Mouse (Mus musculus): ENCODE measurements around the gene Banf1.

Gene Banf1

GRCm38 (mm10) chr19:5390416-5390815, 23.4 kb upstream of the Banf1 start:
- POLR2A ChIA-PET, result interaction anchor here (0.6 to 4.8 kb wide), 24 partner anchors 10 to 302 kb away, joined by 3 to 48 read pairs (median 4); partner anchors contain the start of genes Banf1 (in 3 of the 4), Eif1ad (in 3 of the 4), Drap1 (in 2 of the 4) and Mus81 (in 2 of the 4)

DNA sequence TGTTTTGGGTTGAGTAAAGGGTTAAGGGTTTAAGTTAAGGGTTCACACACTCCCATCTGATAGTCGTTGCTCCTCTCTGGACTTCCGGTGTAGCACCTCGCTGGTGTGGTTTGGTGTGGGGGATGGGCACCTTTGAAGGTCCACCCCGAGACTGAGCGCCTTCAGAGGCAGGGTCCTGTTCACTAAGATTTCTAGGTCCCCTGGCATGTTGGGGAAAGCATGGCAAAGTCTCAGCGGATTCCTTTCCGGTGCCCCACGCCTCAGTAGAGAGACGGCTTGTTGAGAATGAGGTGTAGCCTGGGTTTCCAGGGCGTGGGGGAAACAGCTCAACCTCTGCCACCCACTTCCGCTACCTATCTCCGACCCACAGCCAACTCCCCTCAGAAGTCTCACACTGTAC, 22.7 kb upstream of the Banf1 start:
- CTCF ChIA-PET, result interaction anchor here in 3 of 4 experiments (0.8 to 2.8 kb wide), 7 partner anchors 10 to 98 kb away, joined by 3 to 20 read pairs (median 4); partner anchors contain the start of gene Mus81 (in 1 of the 3)
- POLR2A ChIA-PET, result interaction anchor here in 3 of 4 experiments (0.6 to 5.0 kb wide), 20 partner anchors 11 to 301 kb away, joined by 3 to 48 read pairs (median 6); partner anchors contain the start of genes Drap1 (in 3 of the 3), AI837181 (in 2 of the 3), Banf1 (in 2 of the 3) and Eif1ad (in 2 of the 3)

More at GRCm38 (mm10) chr19:5390416-5390815, 23.4 kb upstream of the Banf1 start:
- CTCF ChIA-PET, result interaction anchor here in 3 of 4 experiments (0.7 to 2.8 kb wide), 7 partner anchors 10 to 251 kb away, joined by 3 to 20 read pairs (median 4); partner anchors contain the start of gene Mus81 (in 1 of the 3)

- ChIA-PET CTCF (interaction anchor here in 3 of 4 experiments (0.5 to 2.8 kb wide), 9 partner anchors 12 to 372 kb away, joined by 3 to 20 read pairs (median 5); partner anchors contain the start of genes Banf1 (in 1 of the 3) and Eif1ad (in 1 of the 3)), POLR2A (interaction anchor here (0.5 to 5.0 kb wide), 61 partner anchors 9 to 519 kb away, joined by 3 to 48 read pairs (median 4); partner anchors contain the start of genes Banf1 (in 3 of the 4), Drap1 (in 3 of the 4), Eif1ad (in 3 of the 4) and Mus81 (in 3 of the 4))
Measured at GRCm38 (mm10) chr19:5388588-5389242, 21.7 kb upstream of the Banf1 start, which contains the start of gene Sart1. Sart1 (minus strand) TSS chr19:5388703.

DNA sequence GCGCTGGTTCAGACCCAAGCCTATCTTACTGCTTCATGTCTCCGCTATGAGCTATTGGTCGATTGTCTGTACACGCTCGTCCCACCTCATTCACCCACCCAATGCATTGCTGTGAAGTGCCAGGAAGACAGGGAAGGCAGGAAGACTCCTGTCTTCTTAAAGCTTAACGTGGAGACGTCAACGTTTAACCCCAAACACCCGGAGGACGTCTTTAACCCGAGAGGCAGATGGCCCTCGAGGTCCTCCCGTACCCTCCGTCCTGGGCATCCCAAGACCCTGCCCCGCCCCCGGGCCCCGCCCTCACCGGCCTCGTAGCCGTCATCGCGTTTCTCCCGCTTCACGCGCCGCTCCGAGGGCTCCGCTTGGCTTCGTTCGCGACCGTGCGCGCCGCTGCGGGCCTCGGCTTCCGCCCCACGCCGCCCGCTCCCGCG, 21.1 kb upstream of the Banf1 start:
- ChIA-PET CTCF (interaction anchor here in 3 of 4 experiments (0.5 to 2.8 kb wide), 9 partner anchors 11 to 372 kb away, joined by 3 to 20 read pairs (median 3); partner anchors contain the start of genes Banf1 (in 1 of the 3) and Eif1ad (in 1 of the 3)), POLR2A (interaction anchor here (0.6 to 5.0 kb wide), 53 partner anchors 8 to 458 kb away, joined by 3 to 48 read pairs (median 4); partner anchors contain the start of genes Drap1 (in 4 of the 4), Banf1 (in 3 of the 4), Eif1ad (in 3 of the 4) and Sf3b2 (in 3 of the 4))

GRCm38 (mm10) chr19:5384715-5385114, 17.7 kb upstream of the Banf1 start:
- ChIA-PET CTCF (interaction anchor here in 1 of 4 experiments (1.4 kb wide), 1 partner anchor 14 kb away, joined by 3 read pairs; no protein-coding TSS in a partner anchor), POLR2A (interaction anchor here in 2 of 4 experiments (0.8 to 4.9 kb wide), 8 partner anchors 10 to 73 kb away, joined by 3 to 37 read pairs (median 7); partner anchors contain the start of genes Banf1 (in 2 of the 2), Eif1ad (in 2 of the 2) and Ccdc85b (in 1 of the 2))

GRCm38 (mm10) chr19:5383326-5383725, 16.4 kb upstream of the Banf1 start:
- POLR2A ChIA-PET, result interaction anchor here in 3 of 4 experiments (0.7 to 4.9 kb wide), 19 partner anchors 8 to 106 kb away, joined by 3 to 37 read pairs (median 5); partner anchors contain the start of genes Eif1ad (in 3 of the 3), Banf1 (in 2 of the 3), Mus81 (in 2 of the 3) and AI837181 (in 1 of the 3)
- CTCF ChIA-PET, result interaction anchor here (1.0 to 1.6 kb wide), 5 partner anchors 9 to 81 kb away, joined by 3 to 5 read pairs (median 3); no protein-coding TSS in a partner anchor

DNA sequence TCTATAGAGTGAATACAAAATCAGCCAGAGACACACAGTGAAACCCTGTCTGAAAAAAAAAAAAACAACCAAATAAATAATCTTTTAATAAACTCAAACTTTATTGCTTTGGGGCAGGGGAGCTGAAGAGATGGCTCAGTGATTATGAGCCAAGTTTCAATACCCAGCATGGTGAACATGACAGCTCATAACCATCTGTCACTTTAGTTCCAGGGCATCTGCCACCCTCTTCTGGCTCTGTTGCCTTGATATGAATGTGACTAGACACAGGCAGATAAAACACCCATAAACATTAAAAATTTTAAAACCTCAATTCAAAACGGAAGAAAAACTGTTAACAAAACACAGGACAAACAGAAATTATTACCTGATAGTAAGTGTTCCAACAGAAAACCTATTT, 10.5 kb upstream of the Banf1 start:
- ChIA-PET POLR2A (interaction anchor here (0.6 to 4.4 kb wide), 16 partner anchors 7 to 110 kb away, joined by 3 to 37 read pairs (median 3); partner anchors contain the start of genes Banf1 (in 2 of the 4), Eif1ad (in 2 of the 4), Mus81 (in 1 of the 4) and Sart1 (in 1 of the 4)), CTCF (interaction anchor here in 3 of 4 experiments (0.5 to 1.4 kb wide), 5 partner anchors 10 to 46 kb away, joined by 3 to 6 read pairs (median 4); partner anchors contain the start of gene Sart1 (in 1 of the 3))

- POLR2A ChIA-PET, result interaction anchor here in 3 of 4 experiments (0.6 to 4.4 kb wide), 19 partner anchors 8 to 508 kb away, joined by 3 to 37 read pairs (median 5); partner anchors contain the start of genes Sart1 (in 3 of the 3), Banf1 (in 2 of the 3), Eif1ad (in 2 of the 3) and Sf3b2 (in 2 of the 3)
- CTCF ChIA-PET, result interaction anchor here in 3 of 4 experiments (0.6 to 1.0 kb wide), 6 partner anchors 9 to 964 kb away, joined by 3 to 4 read pairs (median 3); partner anchors contain the start of gene Cst6 (in 1 of the 3)
Measured at GRCm38 (mm10) chr19:5374748-5375147, 7.8 kb upstream of the Banf1 start.

DNA sequence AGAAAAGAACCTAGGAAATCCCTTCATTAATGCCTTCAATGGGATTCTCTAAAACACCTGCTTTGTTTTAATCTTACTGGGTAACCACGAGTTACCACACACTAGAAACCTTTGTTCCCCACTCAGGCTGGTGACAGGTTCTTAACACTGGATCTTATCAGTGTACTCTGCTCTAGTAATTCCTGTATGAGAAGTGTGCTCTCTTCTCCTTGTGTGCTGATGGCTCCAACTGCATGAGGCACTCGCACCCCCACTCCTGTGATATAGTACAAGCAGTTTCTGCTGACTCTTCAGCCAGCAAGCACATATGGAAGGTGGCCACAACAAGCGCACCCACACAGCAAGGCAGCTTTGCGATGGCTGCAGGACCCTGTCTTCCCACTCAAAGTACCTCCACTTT, 7.2 kb upstream of the Banf1 start:
- CTCF ChIA-PET, result interaction anchor here in 2 of 4 experiments (0.9 to 1.0 kb wide), 3 partner anchors 9 to 83 kb away, joined by 3 to 4 read pairs (median 3); no protein-coding TSS in a partner anchor

GRCm38 (mm10) chr19:5372724-5373123, 5.8 kb upstream of the Banf1 start:
- CTCF ChIA-PET, result no interaction called here
- POLR2A ChIA-PET, result interaction anchor here in 2 of 4 experiments (1.0 to 4.3 kb wide), 3 partner anchors 10 to 16 kb away, joined by 3 to 13 read pairs (median 10); partner anchors contain the start of gene Sart1 (in 1 of the 2)

More for the DNA sequence above, 7.2 kb upstream of the Banf1 start:
- POLR2A ChIA-PET, result interaction anchor here in 3 of 4 experiments (0.6 to 4.4 kb wide), 11 partner anchors 8 to 508 kb away, joined by 3 to 37 read pairs (median 5); partner anchors contain the start of genes Banf1 (in 1 of the 3), Eif1ad (in 1 of the 3) and Sart1 (in 1 of the 3)

- ChIA-PET CTCF (interaction anchor here (0.6 to 1.6 kb wide), 24 partner anchors 10 to 1312 kb away, joined by 3 to 11 read pairs (median 4); partner anchors contain the start of genes Sart1 (in 2 of the 4), Ehbp1l1 (in 1 of the 4) and Sf1 (in 1 of the 4)), POLR2A (interaction anchor here in 3 of 4 experiments (0.6 to 4.3 kb wide), 24 partner anchors 8 to 1611 kb away, joined by 3 to 13 read pairs (median 4); partner anchors contain the start of genes Drap1 (in 2 of the 3), Sart1 (in 2 of the 3), AI837181 (in 1 of the 3) and Gal3st3 (in 1 of the 3))
Measured at GRCm38 (mm10) chr19:5370932-5371331, 4.0 kb upstream of the Banf1 start.

GRCm38 (mm10) chr19:5367455-5367854, 487 bp upstream of the Banf1 start:
- CTCF ChIA-PET, result interaction anchor here in 2 of 4 experiments (0.9 to 1.9 kb wide), 7 partner anchors 9 to 120 kb away, joined by 3 to 9 read pairs (median 4); partner anchors contain the start of genes Catsper1 (in 1 of the 2), Mus81 (in 1 of the 2), Sart1 (in 1 of the 2) and Sf3b2 (in 1 of the 2)
- POLR2A ChIA-PET, result interaction anchor here (0.5 to 3.0 kb wide), 42 partner anchors 8 to 718 kb away, joined by 3 to 68 read pairs (median 7); partner anchors contain the start of genes AI837181 (in 3 of the 4), Cfl1 (in 3 of the 4), Drap1 (in 3 of the 4) and Mus81 (in 3 of the 4)

DNA sequence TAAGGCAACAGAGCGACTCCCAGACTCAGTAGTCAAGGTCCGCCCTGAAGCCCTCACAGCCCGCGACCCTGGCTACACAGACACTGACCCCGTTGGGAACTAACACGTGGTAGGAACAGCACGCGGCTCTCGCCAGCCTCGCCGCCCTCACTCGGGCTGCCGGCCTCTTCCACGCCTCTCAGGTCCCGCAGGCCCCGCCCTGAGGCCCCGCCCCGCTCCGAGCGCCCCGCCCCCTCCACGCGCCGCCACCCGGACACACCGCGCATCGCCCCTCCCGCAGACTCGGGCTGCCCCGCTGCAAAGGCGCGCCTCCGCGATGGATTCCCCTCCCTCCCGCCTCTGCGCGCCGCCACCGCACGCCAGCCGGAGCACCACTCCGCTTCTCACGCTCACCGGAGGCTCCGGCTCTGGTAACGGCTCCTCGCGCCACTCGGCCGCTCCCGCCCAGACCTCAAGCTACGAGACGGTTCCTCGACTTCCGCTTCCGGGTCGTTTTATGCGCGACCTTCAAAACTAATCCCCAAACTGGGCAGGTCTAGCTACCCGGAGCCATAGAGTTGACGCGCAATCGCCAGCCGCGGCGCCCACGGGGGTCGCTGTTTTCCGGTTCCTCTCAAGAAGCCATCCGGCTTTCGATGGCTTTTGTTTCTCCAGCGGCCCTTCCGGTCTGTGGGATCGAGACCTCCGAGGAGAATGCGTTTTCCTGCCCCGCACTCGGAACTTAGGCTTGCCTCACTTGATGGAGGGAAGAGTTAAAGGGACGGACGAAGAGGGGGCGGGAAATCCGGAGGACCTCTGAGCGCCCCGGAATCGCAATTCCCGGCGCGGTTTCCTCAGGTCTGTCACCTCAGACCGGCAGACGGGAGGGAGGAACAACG, 554 bp downstream of the Banf1 start, which contains the start of gene Eif1ad:
Gene Eif1ad (plus strand): TSS at position 567 of the 878 bp plus-strand sequence.
- ChIA-PET POLR2A (interaction anchor here (0.6 to 3.0 kb wide), 85 partner anchors 9 to 1613 kb away, joined by 3 to 68 read pairs (median 4); partner anchors contain the start of genes AI837181 (in 3 of the 4), Cfl1 (in 3 of the 4), Drap1 (in 3 of the 4) and Mus81 (in 3 of the 4)), CTCF (interaction anchor here in 3 of 4 experiments (0.6 to 1.9 kb wide), 15 partner anchors 10 to 522 kb away, joined by 3 to 11 read pairs (median 4); partner anchors contain the start of genes Catsper1 (in 1 of the 3), Cst6 (in 1 of the 3), Mus81 (in 1 of the 3) and Sart1 (in 1 of the 3))

DNA sequence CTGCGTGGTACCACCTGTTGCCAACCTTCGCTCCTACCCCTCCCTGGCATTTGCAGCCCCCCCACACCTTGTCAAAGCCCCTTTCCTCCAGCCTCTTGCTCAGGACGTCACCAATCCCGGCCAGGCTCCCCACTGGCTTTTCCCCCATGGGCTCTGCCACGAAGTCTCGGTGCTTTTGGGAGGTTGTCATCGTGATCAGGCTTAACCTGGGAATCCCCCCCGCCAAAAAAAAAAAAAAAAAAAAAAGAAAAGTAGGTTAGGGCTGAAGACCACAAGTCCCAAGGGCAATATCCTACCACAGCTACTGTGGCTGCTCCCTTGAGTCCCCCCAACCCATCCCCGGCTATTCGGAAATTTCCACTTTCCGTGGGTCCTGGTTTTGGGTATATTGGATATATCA, 1.2 kb downstream of the Banf1 start:
- POLR2A ChIA-PET, result interaction anchor here in 3 of 4 experiments (0.6 to 3.0 kb wide), 50 partner anchors 10 to 1676 kb away, joined by 3 to 68 read pairs (median 7); partner anchors contain the start of genes Cfl1 (in 3 of the 3), Mus81 (in 3 of the 3), Sart1 (in 3 of the 3) and AI837181 (in 2 of the 3)

GRCm38 (mm10) chr19:5364124-5364523, 2.8 kb downstream of the Banf1 start:
- CTCF ChIA-PET, result interaction anchor here in 2 of 4 experiments (0.8 to 2.6 kb wide), 3 partner anchors 16 to 26 kb away, joined by 3 to 11 read pairs (median 3); no protein-coding TSS in a partner anchor
- POLR2A ChIA-PET, result interaction anchor here in 3 of 4 experiments (0.8 to 2.1 kb wide), 9 partner anchors 11 to 61 kb away, joined by 3 to 8 read pairs (median 4); partner anchors contain the start of genes AI837181 (in 1 of the 3), Drap1 (in 1 of the 3) and Sart1 (in 1 of the 3)

More for the DNA sequence above, 1.2 kb downstream of the Banf1 start:
- CTCF ChIA-PET, result interaction anchor here in 3 of 4 experiments (0.6 to 1.6 kb wide), 10 partner anchors 17 to 982 kb away, joined by 3 to 11 read pairs (median 3); partner anchors contain the start of genes Cst6 (in 1 of the 3) and Sart1 (in 1 of the 3)
